Mouse (Mus musculus): ENCODE measurements around the gene Tmem9. TPM values are rescaled to one million over a fixed set of nuclear protein-coding genes. Genes with fewer than 3 reads are reported as not detected.

Gene Tmem9
- polyA plus RNA-seq (2017; shearing (Covaris generic)), result 15.1 TPM

GRCm38 (mm10) chr1:136007211-136008158, at the start of gene Tmem9:
Gene Tmem9 (plus strand): TSS chr1:136008150.

GRCm38 (mm10) chr1:136006292-136006748, 1.6 kb upstream of the Tmem9 start, which contains the start of gene Igfn1:
Gene Igfn1 (minus strand): TSS chr1:136006342.

GRCm38 (mm10) chr1:136050312-136051012, 42.5 kb downstream of the Tmem9 start, which contains the start of gene Ascl5:
Gene Ascl5 (plus strand): TSS chr1:136050804.

GRCm38 (mm10) chr1:136052547-136052946, 44.6 kb downstream of the Tmem9 start, which contains the start of gene Cacna1s:
Gene Cacna1s (plus strand): TSS chr1:136052750.

Other genes with a start within 250 kb of the Tmem9 start
- gene Phlda3, start 242.0 kb upstream of the Tmem9 start, polyA plus RNA-seq (2017; shearing (Covaris generic)), result 2.6 TPM
- gene Tnni1, start 228.7 kb upstream of the Tmem9 start, polyA plus RNA-seq (2017; shearing (Covaris generic)), result 0.38 TPM
- not detected for gene Lad1, start 189.6 kb upstream of the Tmem9 start, polyA plus RNA-seq (2017; shearing (Covaris generic))
- 0.11 TPM for gene Tnnt2, start 171.8 kb upstream of the Tmem9 start, polyA plus RNA-seq (2017; shearing (Covaris generic))
- gene Pkp1, start 88.9 kb upstream of the Tmem9 start, polyA plus RNA-seq (2017; shearing (Covaris generic)), result not detected
- gene Igfn1, start 1.8 kb upstream of the Tmem9 start, polyA plus RNA-seq (2017; shearing (Covaris generic)), result not detected
- not detected for gene Ascl5, start 42.7 kb downstream of the Tmem9 start, polyA plus RNA-seq (2017; shearing (Covaris generic))
- not detected for gene Cacna1s, start 44.6 kb downstream of the Tmem9 start, polyA plus RNA-seq (2017; shearing (Covaris generic))
- gene Kif21b, start 123.2 kb downstream of the Tmem9 start, polyA plus RNA-seq (2017; shearing (Covaris generic)), result 28.1 TPM
- gene Mroh3, start 204.7 kb downstream of the Tmem9 start, polyA plus RNA-seq (2017; shearing (Covaris generic)), result not detected
- not detected for gene Inava, start 226.1 kb downstream of the Tmem9 start, polyA plus RNA-seq (2017; shearing (Covaris generic))

All from effector memory CD4-positive, alpha-beta T cell, adult 7 months (primary cell).